Mouse (Mus musculus) bone marrow macrophage, adult 2 months (primary cell): ENCODE measurements at regions not wholly inside any gene's neighbourhood (a gene's known extent, or its start where the extent isn't known, plus 50 kb on each side); places are given as distances from the start of the nearest gene placed in this dataset.

Source experiments
- CTCF ChIP-seq: IDR thresholded peaks from 2 replicates; pipeline ENCODE4 v1.5.1; 2012; ENCODE audit warnings: low read depth, mild to moderate bottlenecking, low read length, moderate library complexity
- POLR2A ChIP-seq: IDR thresholded peaks from 2 replicates; pipeline ENCODE4 v1.6.1; 2012; ENCODE audit warnings: mild to moderate bottlenecking, low read depth, low read length, borderline replicate concordance

- no peak for TF ChIP-seq CTCF
- TF ChIP-seq POLR2A = no peak
These were observed 906.7 kb upstream of the Adgrl4 start for GRCm38 (mm10) chr3:150530966-150531365.
